Mouse (Mus musculus): ENCODE data around the gene Kcnj4.

- TF ChIP-seq GATA1 (IDR thresholded peaks at IDR 0.05; ENCODE audit: borderline replicate concordance, low read length): no peak
- no peak for TF ChIP-seq FLI1 (IDR thresholded peaks at IDR 0.05; ENCODE audit: low read length)
Observed at GRCm38 (mm10) chr15:79477227-79477626, 27.8 kb downstream of the Kcnj4 start.
